Mouse (Mus musculus): ENCODE results near the gene Prdx2. TPM values are rescaled to one million over a fixed set of nuclear protein-coding genes. Genes with fewer than 3 reads are reported as not detected.

Prdx2 gene
- polyA plus RNA-seq, 1 experiment from 2014 or later, result 1,219 TPM

DNA sequence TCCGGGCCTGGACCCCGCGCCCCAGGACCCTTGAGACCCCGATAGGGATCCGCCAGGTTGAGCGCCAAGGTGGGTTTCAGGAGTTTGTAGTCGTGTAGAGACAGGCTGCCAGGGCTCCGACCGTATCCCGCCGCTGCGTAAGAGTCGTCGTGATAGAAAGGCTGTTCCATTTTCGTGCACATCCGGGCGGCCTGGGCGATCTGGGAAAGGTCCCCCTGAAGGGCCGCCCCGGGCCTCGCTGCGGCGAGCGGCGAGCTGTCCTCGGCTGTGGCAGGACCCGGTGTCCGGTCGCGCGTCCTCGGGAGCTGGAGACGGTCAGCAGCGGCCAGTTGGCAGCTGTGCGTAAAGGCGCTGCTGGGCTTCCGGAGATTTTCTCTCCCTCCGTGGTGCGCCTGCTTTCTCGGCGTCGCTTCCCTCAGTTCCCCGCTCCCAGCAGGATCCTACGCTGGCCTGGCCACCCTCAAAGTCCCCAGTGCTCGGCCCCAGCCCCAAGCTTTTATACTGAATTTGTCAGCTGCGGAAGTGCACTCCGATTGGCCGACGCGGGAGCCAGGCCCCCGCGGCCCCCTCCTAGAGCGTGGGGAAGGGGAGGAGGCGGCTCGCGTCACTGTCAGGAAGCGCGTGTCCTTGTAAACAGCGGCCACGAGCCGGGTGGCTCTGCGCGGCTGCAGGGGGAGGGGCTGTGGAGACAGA is 9.0 kb downstream of the Prdx2 start, which contains the start of gene Junb:
Gene Junb, minus strand, starts transcription at position 471 of the 693 bp plus-strand sequence.
- Histone ChIP-seq H3K36me3 (replicated peaks; ENCODE audit: control insufficient read depth, insufficient read depth, low read depth, low read length) (no peaks in the 10 kb centered on the region), H3K9ac (replicated peaks; ENCODE audit: low read length) (peak within 1 kb of the TSS; percentile 64), H3K27ac (replicated peaks; ENCODE audit: low read depth, low read length) (peak within 1 kb of the TSS; percentile 36; the same call in 1 of the 2 replicates), H3K4me1 (ENCODE audit: control insufficient read depth, insufficient read depth, low read length) (peaks cover 16% of the 10 kb centered on the region), H3K4me3 (ENCODE audit: low read depth, low read length) (peak within 1 kb of the TSS; percentile 50), H3K9me3 (replicated peaks; ENCODE audit: control insufficient read depth, low read length) (no peaks in the 10 kb centered on the region), H3K4me2 (ENCODE audit: low read depth, low read length) (peak within 1 kb of the TSS; percentile 96), H3K27me3 (ENCODE audit: control insufficient read depth, insufficient read depth, low read length) (peaks cover 22% of the 10 kb centered on the region)
- DNase-seq (ENCODE audit: low spot score) (peak; percentile 87), ATAC-seq (replicated peaks; ENCODE audit: insufficient number of reproducible peaks, low FRiP score, low TSS enrichment, low read depth) (no peak)
- under 1% methylated on average over 60 of the region's 63 CpGs for WGBS

DNA sequence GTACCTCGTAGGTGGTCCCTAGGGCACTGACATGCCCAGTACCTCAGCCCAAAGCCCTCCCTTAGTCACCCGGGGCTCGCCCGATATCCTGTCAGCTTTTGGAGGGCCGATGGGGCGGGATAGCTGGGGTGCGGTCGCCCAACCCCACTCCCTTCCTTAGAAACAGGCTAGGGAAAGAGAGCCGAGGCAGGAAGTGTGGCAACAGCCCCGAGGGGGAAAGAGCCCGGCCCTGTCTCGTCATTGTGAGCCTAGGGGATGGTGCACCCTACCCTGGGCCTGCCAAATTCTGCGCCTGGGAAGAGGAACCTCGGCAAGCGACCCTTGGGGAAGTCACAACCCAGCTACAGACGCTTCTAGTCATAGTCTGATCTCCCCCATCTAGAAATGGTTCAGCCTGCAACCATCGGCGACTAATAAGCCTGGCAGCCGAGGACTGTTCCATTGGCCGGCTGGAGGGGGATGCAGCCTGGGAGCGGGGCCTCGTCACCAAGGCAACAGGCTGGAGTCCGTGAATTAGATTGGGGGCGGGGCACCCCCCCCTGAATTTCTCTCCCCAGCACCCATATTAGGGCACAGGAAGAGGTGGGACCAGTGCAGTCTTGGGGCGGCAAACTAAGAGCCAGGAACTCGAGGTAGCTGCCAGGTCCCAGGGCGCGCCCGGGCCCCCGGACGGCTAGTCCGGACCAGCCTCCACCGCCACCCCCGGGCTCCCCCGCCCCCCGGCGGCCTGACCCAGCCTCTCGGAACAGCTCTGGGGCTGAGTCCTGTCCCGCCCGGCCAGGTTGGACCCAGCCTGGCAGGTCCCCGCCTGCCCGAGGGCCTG is 10.4 kb downstream of the Prdx2 start:
- Histone ChIP-seq H3K4me2 (ENCODE audit: low read depth, low read length) (peak overlapping the region; percentile 71), H3K4me3 (ENCODE audit: low read depth, low read length) (peak overlapping the region; percentile 28), H3K27me3 (ENCODE audit: control insufficient read depth, insufficient read depth, low read length) (peaks cover 22% of the 10 kb centered on the region), H3K9ac (replicated peaks; ENCODE audit: low read length) (peak overlapping the region; percentile 46), H3K4me1 (ENCODE audit: control insufficient read depth, insufficient read depth, low read length) (peaks cover 20% of the 10 kb centered on the region), H3K27ac (replicated peaks; ENCODE audit: low read depth, low read length) (peak overlapping the region; percentile 36; the same call in 1 of the 2 replicates), H3K9me3 (replicated peaks; ENCODE audit: control insufficient read depth, low read length) (no peaks in the 10 kb centered on the region), H3K36me3 (replicated peaks; ENCODE audit: control insufficient read depth, insufficient read depth, low read depth, low read length) (no peaks in the 10 kb centered on the region)
- DNase-seq (ENCODE audit: low spot score), result peak; percentile 92
- 0 out of 2 replicates have a peak, but pooled peaks have one; percentile 15 for ATAC-seq (replicated peaks; ENCODE audit: insufficient number of reproducible peaks, low FRiP score, low TSS enrichment, low read depth)
- 2% methylated on average over 42 of the region's 42 CpGs for WGBS

DNA sequence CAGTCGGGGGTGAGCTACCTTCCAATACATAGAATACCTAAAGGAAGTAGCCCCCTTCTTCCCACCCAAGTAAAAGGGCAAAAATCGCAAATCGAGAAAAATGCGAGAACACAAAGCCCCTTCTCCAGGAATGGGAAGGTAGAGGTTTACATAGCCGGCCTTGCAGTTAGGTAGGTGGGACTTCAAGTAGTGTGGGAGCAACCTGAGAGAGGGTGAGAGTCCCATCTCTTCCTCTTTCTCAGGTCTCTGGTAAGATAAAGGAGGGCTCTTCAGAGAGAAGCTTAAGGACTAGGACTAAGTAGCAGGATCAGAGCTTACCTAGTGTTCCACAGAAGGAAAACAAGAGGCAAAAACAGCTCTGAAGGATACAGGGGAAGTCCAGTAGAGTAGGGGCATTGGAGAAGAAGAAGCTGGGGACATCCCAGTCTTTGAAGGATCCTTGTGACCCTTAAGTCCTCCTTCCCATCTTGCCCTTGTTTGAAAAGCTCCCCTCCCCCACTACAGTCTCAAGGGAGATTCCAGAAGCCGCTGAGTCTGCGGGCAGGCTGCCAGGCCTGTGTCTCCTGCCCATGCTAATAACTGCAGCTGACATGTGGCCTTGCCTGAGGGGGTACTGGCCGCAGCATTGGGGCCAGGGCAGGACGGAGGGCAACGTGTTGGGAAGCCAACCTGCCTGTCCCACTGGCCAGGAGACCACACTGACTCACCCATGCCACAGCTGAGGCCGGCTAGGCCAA is 11.4 kb downstream of the Prdx2 start:
- no peak overlapping the region for H3K4me2 ChIP-seq (ENCODE audit: low read depth, low read length)
- peaks cover 22% of the 10 kb centered on the region for H3K27me3 ChIP-seq (ENCODE audit: control insufficient read depth, insufficient read depth, low read length)
- 28% methylated on average over 11 of the region's 11 CpGs for WGBS
- ATAC-seq (replicated peaks; ENCODE audit: insufficient number of reproducible peaks, low FRiP score, low TSS enrichment, low read depth) (no peak), DNase-seq (ENCODE audit: low spot score) (no peak)
- H3K9me3 ChIP-seq (replicated peaks; ENCODE audit: control insufficient read depth, low read length), result no peaks in the 10 kb centered on the region
- H3K4me3 ChIP-seq (ENCODE audit: low read depth, low read length), result peak overlapping the region; percentile 28; the same call in 1 of the 2 replicates
- no peaks in the 10 kb centered on the region for H3K36me3 ChIP-seq (replicated peaks; ENCODE audit: control insufficient read depth, insufficient read depth, low read depth, low read length)
- no peak overlapping the region for H3K9ac ChIP-seq (replicated peaks; ENCODE audit: low read length)
- H3K27ac ChIP-seq (replicated peaks; ENCODE audit: low read depth, low read length), result no peak overlapping the region
- peaks cover 27% of the 10 kb centered on the region for H3K4me1 ChIP-seq (ENCODE audit: control insufficient read depth, insufficient read depth, low read length)

DNA sequence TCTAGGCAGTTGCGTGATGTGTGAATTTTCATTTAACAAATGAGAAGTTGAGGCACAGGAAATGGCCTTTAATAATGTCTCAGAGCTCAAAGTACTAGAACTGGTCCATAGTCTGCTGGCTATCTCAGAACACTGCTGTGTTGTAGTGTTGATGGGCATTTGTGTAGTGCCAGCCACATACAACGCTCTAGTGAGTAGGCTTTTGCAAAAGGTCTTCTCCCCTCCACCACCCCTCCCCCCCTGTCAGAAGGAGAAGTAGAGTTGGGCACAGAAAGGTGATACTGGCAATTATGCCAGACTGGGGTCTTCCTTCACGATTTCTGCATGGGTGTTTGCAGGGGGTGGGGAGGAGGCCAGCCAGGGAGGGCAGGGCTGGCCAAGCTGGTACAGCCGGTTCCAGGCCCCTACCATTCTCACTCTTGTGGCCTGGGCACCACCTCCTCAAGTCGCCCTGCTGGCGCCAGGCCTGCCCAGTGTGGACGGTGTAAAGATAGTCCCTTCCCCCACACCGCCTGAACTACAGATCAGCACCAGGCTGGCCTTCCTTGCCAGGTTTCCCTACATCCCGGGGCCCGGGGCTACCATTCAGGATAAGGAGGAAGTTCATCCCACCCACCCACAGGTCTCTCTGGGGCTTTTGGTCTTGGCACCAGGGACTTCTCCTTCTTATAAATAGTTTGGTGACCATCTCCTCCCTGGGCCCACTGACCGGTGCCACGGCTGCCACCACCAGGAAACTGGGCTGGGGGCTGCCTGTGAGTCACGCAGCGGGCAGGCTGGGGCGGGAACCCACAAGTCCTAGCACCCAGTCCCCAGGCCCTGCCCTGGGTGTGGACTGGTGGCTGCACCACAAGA is 12.5 kb downstream of the Prdx2 start:
- DNase-seq (ENCODE audit: low spot score) (no peak), ATAC-seq (replicated peaks; ENCODE audit: insufficient number of reproducible peaks, low FRiP score, low TSS enrichment, low read depth) (no peak)
- no peak overlapping the region for H3K4me2 ChIP-seq (ENCODE audit: low read depth, low read length)
- 76% methylated on average over 15 of the region's 15 CpGs for WGBS
- H3K9ac ChIP-seq (replicated peaks; ENCODE audit: low read length), result no peak overlapping the region
- no peaks in the 10 kb centered on the region for H3K36me3 ChIP-seq (replicated peaks; ENCODE audit: control insufficient read depth, insufficient read depth, low read depth, low read length)
- no peaks in the 10 kb centered on the region for H3K9me3 ChIP-seq (replicated peaks; ENCODE audit: control insufficient read depth, low read length)
- no peak overlapping the region for H3K4me3 ChIP-seq (ENCODE audit: low read depth, low read length)
- H3K4me1 ChIP-seq (ENCODE audit: control insufficient read depth, insufficient read depth, low read length), result peaks cover 27% of the 10 kb centered on the region
- no peak overlapping the region for H3K27ac ChIP-seq (replicated peaks; ENCODE audit: low read depth, low read length)
- H3K27me3 ChIP-seq (ENCODE audit: control insufficient read depth, insufficient read depth, low read length), result peaks cover 22% of the 10 kb centered on the region

DNA sequence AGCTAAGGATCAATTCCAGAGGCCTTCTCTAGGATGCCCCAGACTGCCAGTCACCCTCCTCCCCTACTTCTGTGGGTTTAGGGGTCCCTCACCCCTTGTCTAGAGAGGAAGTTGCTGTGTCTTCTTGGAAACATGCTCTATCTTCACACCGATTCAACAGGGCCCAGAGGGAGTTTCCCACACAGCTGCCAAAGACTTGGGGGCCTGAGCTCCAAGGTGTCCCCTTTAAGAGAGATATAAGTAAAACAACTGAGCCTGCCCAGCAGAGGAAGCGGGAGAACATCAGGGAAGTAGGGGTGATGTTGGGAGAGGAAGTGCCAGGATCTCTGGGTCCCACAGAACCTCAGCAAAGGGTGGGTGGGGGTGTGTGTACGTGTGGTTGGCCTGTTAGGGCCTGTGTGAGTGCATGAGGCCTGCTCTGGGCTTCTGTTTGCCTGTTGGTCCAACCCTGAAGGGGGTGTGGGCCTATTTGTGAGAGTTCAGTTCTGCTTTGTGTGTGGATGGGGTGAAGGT is 13.2 kb downstream of the Prdx2 start:
- Histone ChIP-seq H3K9ac (replicated peaks; ENCODE audit: low read length) (no peak overlapping the region), H3K4me2 (ENCODE audit: low read depth, low read length) (no peak overlapping the region), H3K27me3 (ENCODE audit: control insufficient read depth, insufficient read depth, low read length) (peaks cover 15% of the 10 kb centered on the region), H3K27ac (replicated peaks; ENCODE audit: low read depth, low read length) (no peak overlapping the region), H3K4me3 (ENCODE audit: low read depth, low read length) (no peak overlapping the region), H3K9me3 (replicated peaks; ENCODE audit: control insufficient read depth, low read length) (no peaks in the 10 kb centered on the region), H3K4me1 (ENCODE audit: control insufficient read depth, insufficient read depth, low read length) (peaks cover 24% of the 10 kb centered on the region), H3K36me3 (replicated peaks; ENCODE audit: control insufficient read depth, insufficient read depth, low read depth, low read length) (no peaks in the 10 kb centered on the region)
- DNase-seq (ENCODE audit: low spot score) (no peak), ATAC-seq (replicated peaks; ENCODE audit: insufficient number of reproducible peaks, low FRiP score, low TSS enrichment, low read depth) (no peak)
- WGBS, result 64% methylated on average over 3 of the region's 3 CpGs

DNA sequence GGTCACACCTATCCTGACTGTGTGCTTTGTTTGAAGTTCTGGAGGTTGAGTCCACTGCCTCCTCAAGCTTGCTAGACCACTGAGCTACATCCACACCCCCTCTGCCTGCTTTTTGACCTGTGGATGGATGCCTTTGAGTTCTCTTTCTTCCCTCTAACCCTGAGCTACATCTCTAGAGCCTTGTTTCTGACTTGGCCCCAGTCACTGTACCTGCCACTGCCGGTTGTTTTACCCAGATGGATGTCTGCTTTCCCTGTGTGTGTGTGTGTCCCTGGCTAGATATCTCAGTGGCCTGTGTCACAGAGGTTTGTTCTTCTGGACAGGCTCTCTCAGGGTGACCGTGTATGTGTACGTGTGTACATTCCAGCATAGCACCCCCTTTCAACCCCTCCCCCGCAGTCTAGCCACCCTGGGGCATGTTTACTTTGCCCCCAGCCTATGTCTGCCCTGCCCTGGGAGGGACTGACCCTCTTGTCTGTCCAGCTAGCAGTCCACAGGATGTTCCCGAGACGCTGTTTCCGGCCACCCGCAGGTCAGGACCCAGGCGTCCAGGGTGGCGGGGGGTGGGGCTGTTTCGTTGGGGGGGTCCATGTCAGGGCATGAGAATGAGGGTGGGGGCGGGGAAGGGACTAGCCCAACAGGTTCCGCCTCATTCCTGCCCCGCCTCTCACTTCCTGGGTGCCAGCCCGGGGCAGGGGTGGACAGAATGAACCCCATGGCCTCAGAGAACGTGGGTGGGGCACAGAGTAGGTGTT is 15.1 kb downstream of the Prdx2 start:
- Histone ChIP-seq H3K9ac (replicated peaks; ENCODE audit: low read length) (no peak overlapping the region; the same call in 1 of the 2 replicates), H3K4me3 (ENCODE audit: low read depth, low read length) (peak overlapping the region; percentile 44; the same call in 1 of the 2 replicates), H3K4me1 (ENCODE audit: control insufficient read depth, insufficient read depth, low read length) (peaks cover 17% of the 10 kb centered on the region), H3K4me2 (ENCODE audit: low read depth, low read length) (peak overlapping the region; percentile 99), H3K27me3 (ENCODE audit: control insufficient read depth, insufficient read depth, low read length) (peaks cover 3% of the 10 kb centered on the region; the same call in 1 of the 2 replicates), H3K27ac (replicated peaks; ENCODE audit: low read depth, low read length) (peak overlapping the region; percentile 41), H3K9me3 (replicated peaks; ENCODE audit: control insufficient read depth, low read length) (no peaks in the 10 kb centered on the region), H3K36me3 (replicated peaks; ENCODE audit: control insufficient read depth, insufficient read depth, low read depth, low read length) (no peaks in the 10 kb centered on the region)
- WGBS, result 5% methylated on average over 16 of the region's 16 CpGs
- DNase-seq (ENCODE audit: low spot score) (no peak), ATAC-seq (replicated peaks; ENCODE audit: insufficient number of reproducible peaks, low FRiP score, low TSS enrichment, low read depth) (no peak)
